12 mouse cellular contexts compared by ENCODE assay signal in genomic region chr4:59279111-59279510, GRCm38 (mm10).
"Had no signal": no experiment of that assay in that cellular context is flagged by ENCODE, and none has a peak within 500 bp of the region (broad histone marks: within the 10 kb centered on the region; RNA-seq: fewer than 3 reads in every experiment).

No protein-coding gene starts in this region.

- H3K36me3 ChIP-seq: liver, embryonic 13.5 days; liver, embryonic 15.5 days; midbrain, embryonic 13.5 days; midbrain, embryonic 15.5 days; neural tube, embryonic 12.5 days; stomach, embryonic 15.5 days had no signal

- H3K9me3 ChIP-seq: liver, embryonic 13.5 days; liver, embryonic 15.5 days; megakaryocyte, embryonic 14.5 days; midbrain, embryonic 13.5 days; midbrain, embryonic 15.5 days; neural tube, embryonic 12.5 days; stomach, embryonic 15.5 days had no signal

- H3K4me3 ChIP-seq: liver, embryonic 13.5 days; liver, embryonic 15.5 days; megakaryocyte, embryonic 14.5 days; midbrain, embryonic 13.5 days; midbrain, embryonic 15.5 days; neural tube, embryonic 12.5 days; stomach, embryonic 15.5 days had no signal

- H3K4me1 ChIP-seq: midbrain, embryonic 15.5 days; neural tube, embryonic 12.5 days; stomach, embryonic 15.5 days had no signal

- H3K27me3 ChIP-seq: liver, embryonic 13.5 days; liver, embryonic 15.5 days; megakaryocyte, embryonic 14.5 days; midbrain, embryonic 13.5 days; midbrain, embryonic 15.5 days; neural tube, embryonic 12.5 days; stomach, embryonic 15.5 days had no signal

- DNase-seq: lung, adult 2 months; right cerebral cortex, postnatal 14 days had no signal

- H3K9ac ChIP-seq: liver, embryonic 15.5 days; liver, postnatal 0 days; midbrain, embryonic 13.5 days; midbrain, embryonic 15.5 days; neural tube, embryonic 12.5 days; stomach, embryonic 15.5 days had no signal

- H3K27ac ChIP-seq: liver, embryonic 13.5 days; liver, embryonic 15.5 days; macrophage; midbrain, embryonic 13.5 days; midbrain, embryonic 15.5 days; neural tube, embryonic 12.5 days; stomach, embryonic 15.5 days; stomach, postnatal 0 days had no signal
